In the genomic region with DNA sequence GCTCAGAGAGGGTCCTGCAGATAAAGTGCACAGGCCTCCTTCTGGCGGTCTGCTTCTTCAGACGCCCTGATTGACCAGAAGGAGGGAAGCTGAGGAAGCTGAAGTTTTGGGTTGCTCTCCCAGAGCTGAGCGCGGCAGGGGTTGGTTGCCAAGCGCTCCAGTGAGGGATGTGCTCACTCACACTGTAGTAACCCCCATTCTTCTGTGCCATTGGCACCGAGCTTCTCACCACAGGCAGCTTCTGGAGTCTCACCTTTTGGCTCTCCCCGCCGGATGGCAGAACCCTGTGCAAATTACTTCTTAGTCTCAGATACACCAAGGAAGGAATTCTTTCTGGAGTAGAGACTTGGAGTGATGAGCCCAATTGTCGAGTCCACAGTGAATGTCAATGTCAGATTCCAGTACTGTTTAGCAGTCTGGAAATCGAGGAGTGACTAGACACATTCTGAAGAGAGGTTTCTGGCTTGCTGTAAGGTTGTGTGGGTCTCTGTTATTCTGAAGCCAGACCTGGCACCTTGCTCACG, we compare ENCODE assay signal across 21 mouse cellular contexts.
A peak's percentile ranks its signal among the peaks of the same experiment; 100 is the strongest.
DNase-seq lines count a peak whose midpoint lies in the region; ATAC-seq lines count a peak whose summit lies in the region.
"Had no signal": no experiment of that assay in that cellular context is flagged by ENCODE, and none has a peak within 500 bp of the region (broad histone marks: within the 10 kb centered on the region; RNA-seq: fewer than 3 reads in every experiment).

No protein-coding gene starts in this region.

- H3K4me1 ChIP-seq in midbrain, embryonic 15.5 days, result peaks cover 16% of the 10 kb centered on the region
- peaks cover 16% of the 10 kb centered on the region for H3K4me1 ChIP-seq in midbrain, embryonic 16.5 days (ENCODE audit: control insufficient read depth, insufficient read depth, low read length)
- H3K4me1 ChIP-seq: embryonic facial prominence, embryonic 15.5 days; liver, embryonic 13.5 days; megakaryocyte, embryonic 14.5 days; stomach, embryonic 15.5 days had no signal

- H3K9ac ChIP-seq in midbrain, embryonic 15.5 days, result no peak overlapping the region
- no peak overlapping the region for H3K9ac ChIP-seq in midbrain, embryonic 16.5 days (ENCODE audit: low read depth, low read length)
- H3K9ac ChIP-seq: embryonic facial prominence, embryonic 15.5 days; hindbrain, embryonic 15.5 days; liver, embryonic 13.5 days; lung, embryonic 14.5 days; stomach, embryonic 15.5 days had no signal

- H3K27ac ChIP-seq in midbrain, embryonic 15.5 days, result 0 out of 2 replicates have a peak overlapping the region, but pooled peaks have one; percentile 1
- no peak overlapping the region for H3K27ac ChIP-seq in midbrain, embryonic 16.5 days (ENCODE audit: low read length)
- H3K27ac ChIP-seq: embryonic facial prominence, embryonic 15.5 days; heart, adult 2 months; hindbrain, embryonic 15.5 days; liver, embryonic 13.5 days; stomach, embryonic 15.5 days had no signal

- no peaks in the 10 kb centered on the region for H3K36me3 ChIP-seq in midbrain, embryonic 15.5 days (replicated peaks)
- H3K36me3 ChIP-seq in midbrain, embryonic 16.5 days (ENCODE audit: control insufficient read depth, insufficient read depth, low read length), result no peaks in the 10 kb centered on the region
- H3K36me3 ChIP-seq: embryonic facial prominence, embryonic 15.5 days; hindbrain, embryonic 15.5 days; liver, embryonic 13.5 days; stomach, embryonic 15.5 days had no signal

- no peak overlapping the region for H3K4me3 ChIP-seq in midbrain, embryonic 15.5 days
- H3K4me3 ChIP-seq in midbrain, embryonic 16.5 days (ENCODE audit: low read depth, low read length), result no peak overlapping the region
- H3K4me3 ChIP-seq: embryonic facial prominence, embryonic 15.5 days; heart, adult 2 months; hindbrain, embryonic 15.5 days; liver, embryonic 13.5 days; megakaryocyte, embryonic 14.5 days; stomach, embryonic 15.5 days had no signal

- peak; percentile 39; the same call in 1 of the 2 replicates for ATAC-seq in cerebellum, adult (ENCODE audit: insufficient number of reproducible peaks, low FRiP score, low TSS enrichment)
- no peak; the same call in 1 of the 2 replicates for ATAC-seq in midbrain, embryonic 15.5 days (replicated peaks)
- ATAC-seq in midbrain, embryonic 16.5 days, result no peak; the same call in 1 of the 2 replicates
- no peak for ATAC-seq in CD4-positive, CD25-positive, alpha-beta regulatory T cell, adult 4 months
- ATAC-seq: forebrain, embryonic 16.5 days; intestine, embryonic 16.5 days had no signal

- H3K9me3 ChIP-seq in midbrain, embryonic 15.5 days, result no peaks in the 10 kb centered on the region
- no peaks in the 10 kb centered on the region for H3K9me3 ChIP-seq in midbrain, embryonic 16.5 days (replicated peaks; ENCODE audit: control insufficient read depth, low read length, poor library complexity, severe bottlenecking)
- H3K9me3 ChIP-seq: embryonic facial prominence, embryonic 15.5 days; hindbrain, embryonic 15.5 days; liver, embryonic 13.5 days; stomach, embryonic 15.5 days had no signal

- H3K27me3 ChIP-seq in midbrain, embryonic 15.5 days (replicated peaks), result no peaks in the 10 kb centered on the region
- H3K27me3 ChIP-seq in midbrain, embryonic 16.5 days (ENCODE audit: control insufficient read depth, insufficient read depth, low read depth, low read length), result no peaks in the 10 kb centered on the region
- H3K27me3 ChIP-seq: embryonic facial prominence, embryonic 15.5 days; hindbrain, embryonic 15.5 days; liver, embryonic 13.5 days; megakaryocyte, embryonic 14.5 days; stomach, embryonic 15.5 days had no signal

- WGBS in midbrain, embryonic 15.5 days, result 61% methylated on average over 11 of the region's 11 CpGs
- 68% methylated on average over 11 of the region's 11 CpGs for WGBS in midbrain, embryonic 16.5 days

- no peak for DNase-seq in cerebellum, postnatal 4 days (ENCODE audit: low spot score in 2 of 2)
- peak; percentile 53 to 60 for DNase-seq in cerebellum, postnatal 10 days
- DNase-seq in yolk sac, embryonic 10.5 days (ENCODE audit: low spot score), result no peak
- DNase-seq: adrenal gland, postnatal 25 days; gastrocnemius, postnatal 25 days; heart, adult 2 months; kidney, postnatal 25 days; liver, embryonic 13.5 days; lung, embryonic 14.5 days; lung, postnatal 36 days; thymus, postnatal 25 days had no signal

- H3K4me2 ChIP-seq in midbrain, embryonic 15.5 days, result no peak overlapping the region
- no peak overlapping the region for H3K4me2 ChIP-seq in midbrain, embryonic 16.5 days (ENCODE audit: low read length)
- H3K4me2 ChIP-seq: embryonic facial prominence, embryonic 15.5 days; hindbrain, embryonic 15.5 days; liver, embryonic 13.5 days; lung, embryonic 14.5 days; stomach, embryonic 15.5 days had no signal

Comparison
In these comparisons a context has a peak if more than half of its experiments do, and no peak if none do; other contexts are left out.
1. DNase-seq: peak in cerebellum, postnatal 10 days (2 of 2); none in cerebellum, postnatal 4 days (0 of 2) and yolk sac, embryonic 10.5 days (single experiment).